Mouse (Mus musculus) spleen, adult 2 months (tissue): ENCODE data around the gene Mt3. TPM values are rescaled to one million over a fixed set of nuclear protein-coding genes. Genes with fewer than 3 reads are reported as not detected.

Experiments
- DNase-seq, 2 experiments: peaks; one replicate each; pipeline versions ENCODE4 v3.0.0 to v3.0.0-alpha.2; 2012 to 2021; ENCODE audit warnings: low spot score in 2 of 2, low read depth in 1 of 2
- H3K27ac ChIP-seq: fragments of 200-500 bp; 2 replicates; pipeline ENCODE4 v1.5.1; 2012; ENCODE audit warnings: low read length, inconsistent platforms; ENCODE audit not compliant: insufficient read depth
- H3K27me3 ChIP-seq: fragments of 200-500 bp; 2 replicates; pipeline ENCODE4 v1.6.1; 2012; ENCODE audit warnings: mild to moderate bottlenecking, moderate library complexity, low read length, inconsistent platforms; ENCODE audit not compliant: control insufficient read depth, insufficient read depth
- H3K36me3 ChIP-seq: fragments of 200-500 bp; 2 replicates; pipeline ENCODE4 v1.6.1; 2012; ENCODE audit warnings: mild to moderate bottlenecking, low read length, inconsistent platforms; ENCODE audit not compliant: control insufficient read depth, insufficient read depth
- H3K4me1 ChIP-seq: fragments of 200-500 bp; 2 replicates; pipeline ENCODE4 v1.6.1; 2011; ENCODE audit warnings: inconsistent platforms; ENCODE audit not compliant: control insufficient read depth, insufficient read depth, insufficient read length
- H3K4me3 ChIP-seq: fragments of 200-500 bp; 2 replicates; pipeline ENCODE4 v1.5.1; 2011; ENCODE audit warnings: mild to moderate bottlenecking, inconsistent platforms; ENCODE audit not compliant: insufficient read depth, insufficient read length; ENCODE audit errors: extremely low read depth
- CTCF ChIP-seq: fragments of 200-500 bp; IDR thresholded peaks from 2 replicates; pipeline ENCODE4 v1.5.1; 2011; ENCODE audit warnings: mild to moderate bottlenecking, inconsistent platforms; ENCODE audit not compliant: insufficient read depth, insufficient read length, insufficient replicate concordance; ENCODE audit errors: extremely low read depth
- POLR2A ChIP-seq: fragments of 200-500 bp; IDR thresholded peaks from 2 replicates; pipeline ENCODE4 v1.6.1; 2011; ENCODE audit warnings: low read depth, low read length, inconsistent platforms
- WGBS: fragments of 180-500 bp; shearing (Covaris S2); methylation state at CpG from one replicate; pipeline ENCODE4 v1.1.7; 2018; 5-methylcytosine and 5-hydroxymethylcytosine counted together
- polyA plus RNA-seq: library from polyadenylated mRNA; depleted of rRNA; stranded (reverse); fragments of >200 nt; gene quantifications from 2 replicates; pipeline ENCODE4 v1.2.3, GENCODE M21; 2012

Gene Mt3
- polyA plus RNA-seq, 1 experiment, result not detected

DNA sequence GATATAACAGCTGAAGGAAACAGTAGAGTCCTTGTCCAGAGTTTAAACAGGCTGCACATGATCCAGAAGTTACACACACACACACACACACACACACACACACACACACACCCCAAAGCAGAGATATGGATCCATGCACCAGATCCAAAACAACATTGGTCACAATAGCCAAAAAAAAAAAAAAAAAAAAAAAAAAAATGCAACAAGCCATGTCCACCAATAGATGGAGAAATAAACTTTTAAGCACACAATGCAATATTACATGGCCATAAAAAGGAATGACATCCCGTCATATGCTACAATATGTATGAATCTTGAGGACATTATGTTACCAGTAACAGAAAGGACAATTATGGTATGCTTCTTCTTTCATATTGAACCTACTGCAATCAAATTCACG, 38.4 kb upstream of the Mt3 start:
- no peak for TF ChIP-seq CTCF
- no peak for TF ChIP-seq POLR2A
- Histone ChIP-seq H3K27me3 (no peaks in the 10 kb centered on the region), H3K4me3 (no peak overlapping the region), H3K27ac (no peak overlapping the region), H3K36me3 (no peaks in the 10 kb centered on the region), H3K4me1 (no peaks in the 10 kb centered on the region)
- no peak for DNase-seq
- WGBS, result 90% methylated on average over 2 of the region's 2 CpGs

DNA sequence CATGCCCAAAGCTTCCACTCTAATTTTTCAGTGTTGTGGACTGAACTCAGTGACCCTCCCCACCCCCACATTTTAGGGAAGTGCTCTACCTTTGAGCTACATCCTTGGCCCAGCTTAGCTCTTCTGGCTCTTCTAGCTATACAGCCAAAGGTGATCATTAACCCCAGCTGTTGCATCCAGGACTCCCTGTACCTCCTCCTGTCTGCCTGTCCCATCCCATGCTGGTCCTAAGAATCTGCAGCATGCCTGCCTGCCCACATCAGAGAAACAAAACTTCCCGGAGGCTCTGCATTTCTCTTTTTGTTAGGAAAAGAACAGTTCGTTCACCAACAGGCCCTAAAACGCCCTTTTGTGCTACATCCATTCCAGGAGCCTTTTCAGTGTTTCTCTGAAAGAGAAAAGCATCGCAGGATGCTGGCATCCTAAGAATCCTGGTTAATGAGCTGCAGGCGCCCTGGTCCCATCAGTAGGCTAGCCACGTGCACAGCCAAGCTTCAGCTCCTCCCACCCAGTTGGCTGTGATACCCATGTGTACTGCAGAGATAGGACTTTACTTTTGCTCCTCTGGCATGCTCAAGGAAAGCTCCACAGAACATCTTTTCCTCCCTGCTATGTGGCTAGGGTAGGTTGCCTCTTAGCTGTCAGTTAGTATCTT, 33.5 kb upstream of the Mt3 start:
- no peaks in the 10 kb centered on the region for H3K36me3 ChIP-seq
- no peaks in the 10 kb centered on the region for H3K27me3 ChIP-seq
- 62% methylated on average over 6 of the region's 6 CpGs for WGBS
- H3K4me1 ChIP-seq, result no peaks in the 10 kb centered on the region
- DNase-seq, result no peak
- no peak overlapping the region for H3K27ac ChIP-seq
- no peak for TF ChIP-seq POLR2A
- H3K4me3 ChIP-seq, result no peak overlapping the region

DNA sequence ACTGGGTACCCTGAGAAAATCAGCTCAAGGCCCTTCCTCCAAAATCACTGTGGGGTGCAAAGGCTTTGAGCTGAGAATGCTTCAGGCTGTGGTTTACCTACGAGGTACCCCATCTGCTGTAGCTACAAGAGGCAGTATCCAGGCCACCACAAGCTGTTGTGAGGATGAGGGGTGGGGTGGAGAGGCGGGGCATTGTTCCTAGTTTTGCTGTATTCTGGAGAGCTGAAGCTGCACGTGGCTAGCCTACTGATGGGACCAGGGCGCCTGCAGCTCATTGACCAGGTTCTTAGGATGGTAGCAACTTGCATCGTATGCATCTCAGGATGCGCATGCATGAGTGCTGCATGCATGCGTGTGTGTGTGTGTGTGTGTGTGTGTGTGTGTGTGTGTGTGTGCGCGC, 30.8 kb upstream of the Mt3 start:
- no peak for DNase-seq
- H3K4me1 ChIP-seq, result no peaks in the 10 kb centered on the region
- no peak overlapping the region for H3K4me3 ChIP-seq
- H3K36me3 ChIP-seq, result no peaks in the 10 kb centered on the region
- WGBS, result 78% methylated on average over 9 of the region's 9 CpGs
- H3K27me3 ChIP-seq, result no peaks in the 10 kb centered on the region
- H3K27ac ChIP-seq, result no peak overlapping the region
- TF ChIP-seq POLR2A (no peak), CTCF (no peak)

DNA sequence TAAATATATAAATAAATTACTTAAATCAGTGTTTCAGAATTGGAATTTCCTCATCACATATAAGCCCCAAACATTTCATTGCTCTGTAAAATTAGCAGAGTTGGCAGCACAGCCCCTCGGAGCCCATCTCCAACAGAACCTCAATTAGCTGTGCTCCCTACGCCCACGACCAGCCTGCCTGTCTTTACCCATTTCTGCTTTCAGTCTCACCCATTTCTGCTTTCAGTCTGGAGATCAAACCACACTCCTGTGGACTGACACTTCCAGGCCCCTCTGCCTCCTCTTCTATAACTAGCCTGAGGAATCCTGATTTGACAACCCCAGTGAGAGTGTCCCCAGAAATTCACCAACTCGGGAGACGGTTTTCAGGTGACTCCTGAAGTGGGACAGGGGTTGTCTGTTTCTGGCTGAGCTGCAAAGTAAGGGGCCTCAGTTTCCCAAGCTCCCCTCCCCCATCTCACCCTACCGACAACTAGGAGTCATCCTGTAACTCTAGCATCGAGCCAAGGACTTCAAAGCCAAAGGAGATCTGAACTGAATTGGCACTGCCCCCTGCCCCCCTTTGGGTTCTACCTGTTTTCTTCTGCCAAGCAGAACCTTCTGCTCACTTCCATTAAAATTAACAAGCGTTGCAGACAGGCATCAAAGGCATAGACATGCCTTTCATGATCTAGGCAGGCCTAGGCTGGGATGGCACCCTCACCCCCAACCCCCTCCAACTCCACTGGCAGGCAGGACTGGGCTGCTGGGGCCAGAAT, 29.5 kb upstream of the Mt3 start:
- no peak for TF ChIP-seq POLR2A
- WGBS, result 48% methylated on average over 8 of the region's 8 CpGs
- Histone ChIP-seq H3K27me3 (no peaks in the 10 kb centered on the region), H3K27ac (no peak overlapping the region), H3K4me3 (no peak overlapping the region), H3K4me1 (no peaks in the 10 kb centered on the region), H3K36me3 (no peaks in the 10 kb centered on the region)
- DNase-seq, result no peak

DNA sequence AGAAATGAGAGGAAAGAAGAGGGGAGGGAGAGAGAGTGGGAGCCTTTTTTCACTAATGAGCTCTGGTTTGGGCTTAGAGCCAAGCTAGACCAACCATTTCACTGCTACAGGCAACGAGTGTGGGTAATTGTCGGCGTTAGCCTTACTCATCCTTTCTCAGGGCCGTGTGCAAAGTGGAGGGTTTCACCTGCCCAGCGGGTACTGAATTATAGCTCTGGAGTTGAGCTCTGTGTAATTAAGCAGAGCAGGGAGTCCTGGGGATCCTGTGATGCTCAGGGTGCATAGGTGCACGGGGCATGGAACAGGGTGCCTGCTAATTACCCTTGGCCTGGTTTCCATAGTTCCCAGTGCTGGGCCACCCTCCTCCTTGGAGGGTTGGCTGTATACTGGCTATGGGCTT, 24.7 kb upstream of the Mt3 start:
- no peak overlapping the region for H3K4me3 ChIP-seq
- no peaks in the 10 kb centered on the region for H3K27me3 ChIP-seq
- H3K4me1 ChIP-seq, result no peaks in the 10 kb centered on the region
- H3K36me3 ChIP-seq, result no peaks in the 10 kb centered on the region
- H3K27ac ChIP-seq, result no peak overlapping the region
- DNase-seq, result no peak
- TF ChIP-seq CTCF (no peak), POLR2A (no peak)
- 81% methylated on average over 6 of the region's 6 CpGs for WGBS

DNA sequence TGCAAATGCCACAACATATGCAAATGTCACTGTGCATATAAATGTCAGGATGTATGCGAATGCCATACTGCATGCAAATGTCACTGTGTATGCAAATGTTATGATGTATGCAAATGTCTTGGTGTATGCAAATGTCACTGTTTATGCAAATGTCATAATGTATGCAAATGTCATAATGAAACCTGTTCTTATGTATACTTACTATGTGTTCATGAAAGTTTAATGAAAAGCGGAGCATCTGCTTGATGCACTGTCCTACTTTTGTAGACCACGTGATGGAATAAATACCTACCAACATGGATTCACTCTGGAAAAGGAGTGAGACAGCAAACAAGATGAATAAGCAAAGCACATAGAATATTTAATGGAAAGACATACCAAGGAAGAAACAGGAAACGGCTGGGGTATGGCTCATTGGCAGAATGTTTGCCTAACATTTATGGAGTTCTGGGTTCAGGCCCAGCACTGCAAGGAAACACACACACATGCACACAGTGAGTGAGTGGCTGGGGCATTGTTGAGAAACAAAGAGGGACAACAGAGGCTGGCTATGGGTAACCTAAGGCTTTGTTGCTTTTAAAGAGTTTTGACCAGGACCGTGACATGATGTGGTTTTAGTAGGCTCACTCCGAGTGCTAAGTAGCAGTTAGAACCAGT, 23.1 kb upstream of the Mt3 start:
- Histone ChIP-seq H3K27me3 (no peaks in the 10 kb centered on the region), H3K27ac (no peak overlapping the region), H3K4me1 (no peaks in the 10 kb centered on the region), H3K4me3 (no peak overlapping the region), H3K36me3 (no peaks in the 10 kb centered on the region)
- WGBS, result 93% methylated on average over 6 of the region's 6 CpGs
- no peak for DNase-seq
- TF ChIP-seq CTCF (no peak), POLR2A (no peak)

DNA sequence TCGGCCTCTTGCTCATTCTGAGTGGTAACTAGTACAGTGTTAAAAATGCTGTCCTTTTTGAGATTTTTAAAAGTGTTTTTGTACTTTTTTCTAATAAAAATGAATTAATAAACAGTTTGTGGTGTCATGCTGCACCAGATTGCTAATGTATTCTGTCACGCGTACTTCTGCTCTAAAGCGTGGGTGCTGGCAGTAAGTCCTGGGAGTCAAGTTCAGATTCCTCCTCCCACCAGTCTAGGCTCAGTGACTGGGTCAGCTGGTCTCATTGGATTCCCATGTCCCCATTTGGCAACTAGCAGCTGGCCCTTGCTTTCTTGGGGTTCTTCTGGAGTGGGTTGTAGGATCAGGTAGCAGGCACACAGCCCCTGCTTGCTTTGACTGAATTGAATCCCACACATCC, 22.3 kb upstream of the Mt3 start:
- no peak for TF ChIP-seq CTCF
- TF ChIP-seq POLR2A, result no peak
- Histone ChIP-seq H3K4me1 (no peaks in the 10 kb centered on the region), H3K27me3 (no peaks in the 10 kb centered on the region), H3K4me3 (no peak overlapping the region), H3K27ac (no peak overlapping the region), H3K36me3 (no peaks in the 10 kb centered on the region)
- WGBS, result 90% methylated on average over 4 of the region's 4 CpGs
- DNase-seq, result no peak
